Mouse (Mus musculus) embryonic facial prominence, embryonic 11.5 days (tissue): ENCODE measurements around the gene Trim54. TPM values are rescaled to one million over a fixed set of nuclear protein-coding genes. Genes with fewer than 3 reads are reported as not detected.

ENCODE experiments used
- ATAC-seq: fragments of 200-750 bp; cut with Nextera tagmentation; replicated peaks from 2 replicates; pipeline ENCODE4 v1.8.0; 2017; ENCODE audit warnings: low read depth; ENCODE audit not compliant: insufficient number of reproducible peaks, low FRiP score, low TSS enrichment
- DNase-seq: peaks from one replicate; pipeline ENCODE4 v3.0.0-alpha.2; 2015; ENCODE audit warnings: low spot score
- H3K27ac ChIP-seq: fragments of 300-500 bp; sonication (generic); replicated peaks from 2 replicates; pipeline ENCODE4 v1.5.1; 2014; ENCODE audit warnings: mild to moderate bottlenecking, low read depth, low read length, control low read depth
- H3K27me3 ChIP-seq: fragments of 300-500 bp; sonication (generic); 2 replicates; pipeline ENCODE4 v1.6.1; 2014; ENCODE audit warnings: mild to moderate bottlenecking, low read length, moderate library complexity, mixed read lengths; ENCODE audit not compliant: control insufficient read depth, insufficient read depth
- H3K36me3 ChIP-seq: fragments of 300-500 bp; sonication (generic); replicated peaks from 2 replicates; pipeline ENCODE4 v1.6.1; 2014; ENCODE audit warnings: low read depth, mild to moderate bottlenecking, low read length, moderate library complexity, mixed read lengths; ENCODE audit not compliant: control insufficient read depth, insufficient read depth
- H3K4me1 ChIP-seq: fragments of 300-500 bp; sonication (generic); 2 replicates; pipeline ENCODE4 v1.6.1; 2014; ENCODE audit warnings: low read length, mixed read lengths; ENCODE audit not compliant: control insufficient read depth, insufficient read depth
- H3K4me2 ChIP-seq: fragments of 300-500 bp; sonication (generic); 2 replicates; pipeline ENCODE4 v1.6.1; 2014; ENCODE audit warnings: low read depth, mild to moderate bottlenecking, control low read depth, low read length, moderate library complexity
- H3K4me3 ChIP-seq: fragments of 300-500 bp; sonication (generic); 2 replicates; pipeline ENCODE4 v1.5.1; 2014; ENCODE audit warnings: low read depth, low read length, control low read depth
- H3K9ac ChIP-seq: fragments of 300-500 bp; sonication (generic); replicated peaks from 2 replicates; pipeline ENCODE4 v1.6.1; 2014; ENCODE audit warnings: mild to moderate bottlenecking, control low read depth, low read length
- H3K9me3 ChIP-seq: fragments of 300-500 bp; sonication (generic); replicated peaks from 2 replicates; pipeline ENCODE4 v1.6.1; 2016; ENCODE audit warnings: mild to moderate bottlenecking, low read length, inconsistent platforms, mixed read lengths; ENCODE audit not compliant: control insufficient read depth
- WGBS: fragments of 180-500 bp; shearing (Covaris S2); extraction: QIAGEN DNeasy Blood & Tissue Kit; methylation state at CpG from one replicate; pipeline ENCODE4 v1.1.7; 2014; 5-methylcytosine and 5-hydroxymethylcytosine counted together
- polyA plus RNA-seq: library from polyadenylated mRNA; unstranded; fragments of >200 nt; fragmentation: Nextera tagmentation; extraction: Ambion mirVana; gene quantifications from 2 replicates; pipeline ENCODE4 v1.2.1, GENCODE M21; 2014

The Trim54 gene
- not detected in 2 replicates for polyA plus RNA-seq

DNA sequence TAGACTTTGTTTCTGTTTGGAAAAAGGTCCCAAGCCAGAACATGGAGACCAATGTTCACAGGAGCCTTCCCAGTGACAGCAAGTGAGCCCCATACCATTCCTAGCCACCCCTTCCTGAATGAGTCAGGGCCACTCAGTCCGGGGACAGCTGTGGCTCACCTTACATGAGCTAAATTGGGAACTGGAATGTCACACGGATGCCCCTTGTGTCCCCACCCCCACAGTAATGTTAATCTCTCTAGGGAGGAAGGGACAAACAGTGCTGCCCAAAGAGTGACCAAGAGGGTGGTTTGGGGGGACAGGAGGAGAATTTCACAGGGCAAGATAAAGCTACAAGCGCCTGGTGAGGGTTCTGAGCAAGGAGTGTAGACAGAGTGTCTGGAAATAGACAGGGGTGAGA lies at the start of gene Trim54:
Trim54 (plus strand) TSS at position 359 of the 400 bp plus-strand sequence.
- Histone ChIP-seq H3K36me3 (no peaks in the 10 kb centered on the region), H3K4me3 (no peak within 1 kb of the TSS), H3K27me3 (no peaks in the 10 kb centered on the region), H3K4me1 (no peaks in the 10 kb centered on the region), H3K4me2 (no peak within 1 kb of the TSS), H3K27ac (no peak within 1 kb of the TSS), H3K9me3 (no peaks in the 10 kb centered on the region), H3K9ac (no peak within 1 kb of the TSS)
- WGBS, result 42% methylated on average over 3 of the region's 3 CpGs
- no peak for ATAC-seq
- DNase-seq, result no peak

DNA sequence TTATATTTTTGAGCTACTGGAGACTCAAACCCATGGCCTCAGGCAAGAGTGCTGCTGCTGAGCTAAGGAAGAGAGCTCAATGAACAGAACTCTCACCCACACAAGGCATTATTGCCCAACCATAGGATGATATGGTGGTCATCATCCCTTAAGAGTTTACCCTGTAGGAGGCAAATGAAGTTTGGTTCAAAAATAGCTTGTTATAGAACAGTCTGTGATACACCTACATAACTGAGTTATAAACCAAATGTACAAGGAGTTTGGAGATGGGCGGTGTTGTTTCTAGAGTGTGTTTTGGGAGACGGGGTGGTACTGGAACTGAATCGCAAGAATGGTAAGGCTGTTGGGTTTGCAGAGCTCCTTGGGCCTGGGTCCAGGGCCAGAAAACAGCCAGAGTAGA lies 46.7 kb upstream of the Trim54 start:
- WGBS, result 91% methylated on average over 3 of the region's 3 CpGs
- Histone ChIP-seq H3K36me3 (peaks cover 14% of the 10 kb centered on the region), H3K4me2 (no peak overlapping the region), H3K27me3 (no peaks in the 10 kb centered on the region), H3K4me3 (no peak overlapping the region), H3K4me1 (no peaks in the 10 kb centered on the region), H3K27ac (no peak overlapping the region), H3K9ac (no peak overlapping the region), H3K9me3 (no peaks in the 10 kb centered on the region)
- ATAC-seq (no peak), DNase-seq (no peak)

DNA sequence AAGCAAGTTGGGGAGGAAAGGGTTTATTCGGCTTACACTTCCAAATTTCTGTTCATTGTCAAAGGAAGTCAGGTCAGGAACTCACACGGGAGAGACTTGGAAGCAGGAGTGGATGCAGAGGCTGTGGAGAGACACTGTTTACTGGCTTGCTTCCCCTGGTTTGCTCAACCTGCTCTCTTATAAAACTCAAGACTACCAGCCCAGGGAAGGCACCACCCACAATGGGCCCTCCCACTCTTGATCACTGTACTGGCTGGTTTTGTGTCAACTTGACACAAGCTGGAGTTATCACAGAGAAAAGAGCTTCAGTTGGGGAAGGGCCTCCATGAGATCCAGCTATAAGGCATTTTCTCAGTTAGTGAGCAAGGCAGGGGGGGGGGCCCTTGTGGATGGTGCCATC lies 45.5 kb upstream of the Trim54 start:
- Histone ChIP-seq H3K9ac (no peak overlapping the region), H3K4me2 (no peak overlapping the region), H3K4me3 (no peak overlapping the region), H3K9me3 (no peaks in the 10 kb centered on the region), H3K27me3 (no peaks in the 10 kb centered on the region), H3K4me1 (no peaks in the 10 kb centered on the region), H3K36me3 (peaks cover 19% of the 10 kb centered on the region), H3K27ac (no peak overlapping the region)
- WGBS, result 83% methylated on average over 2 of the region's 2 CpGs
- DNase-seq (no peak), ATAC-seq (no peak)

- Histone ChIP-seq H3K36me3 (peaks cover 20% of the 10 kb centered on the region), H3K4me2 (no peak overlapping the region), H3K27me3 (no peaks in the 10 kb centered on the region), H3K4me1 (no peaks in the 10 kb centered on the region), H3K9ac (no peak overlapping the region), H3K4me3 (no peak overlapping the region), H3K9me3 (no peaks in the 10 kb centered on the region), H3K27ac (no peak overlapping the region)
- 96% methylated on average over 11 of the region's 11 CpGs for WGBS
- no peak for ATAC-seq
- no peak for DNase-seq
These were observed 44.7 kb upstream of the Trim54 start for GRCm38 (mm10) chr5:31071821-31072220.

DNA sequence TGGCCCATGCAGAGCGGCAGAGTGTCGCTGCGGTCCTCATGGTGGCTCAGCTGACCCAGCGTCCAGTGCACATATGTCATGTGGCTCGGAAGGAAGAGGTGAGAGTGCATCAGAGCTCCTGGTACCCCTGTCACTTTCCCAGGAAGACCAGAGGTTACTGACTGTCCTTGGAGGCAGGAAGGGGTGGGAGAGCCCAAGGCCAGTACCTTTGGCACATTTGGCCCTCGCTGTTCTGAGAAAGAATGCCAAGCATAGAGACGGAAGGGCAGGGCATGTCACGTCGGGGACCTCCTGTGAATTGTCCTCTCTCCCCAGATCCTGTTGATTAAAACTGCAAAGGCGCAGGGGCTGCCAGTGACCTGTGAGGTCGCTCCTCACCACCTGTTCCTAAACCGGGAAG lies 43.3 kb upstream of the Trim54 start:
- Histone ChIP-seq H3K4me1 (no peaks in the 10 kb centered on the region), H3K27ac (no peak overlapping the region), H3K27me3 (no peaks in the 10 kb centered on the region), H3K9me3 (no peaks in the 10 kb centered on the region), H3K36me3 (peaks cover 23% of the 10 kb centered on the region), H3K4me2 (no peak overlapping the region), H3K4me3 (no peak overlapping the region), H3K9ac (no peak overlapping the region)
- ATAC-seq, result no peak
- no peak for DNase-seq
- WGBS, result 90% methylated on average over 12 of the region's 12 CpGs

DNA sequence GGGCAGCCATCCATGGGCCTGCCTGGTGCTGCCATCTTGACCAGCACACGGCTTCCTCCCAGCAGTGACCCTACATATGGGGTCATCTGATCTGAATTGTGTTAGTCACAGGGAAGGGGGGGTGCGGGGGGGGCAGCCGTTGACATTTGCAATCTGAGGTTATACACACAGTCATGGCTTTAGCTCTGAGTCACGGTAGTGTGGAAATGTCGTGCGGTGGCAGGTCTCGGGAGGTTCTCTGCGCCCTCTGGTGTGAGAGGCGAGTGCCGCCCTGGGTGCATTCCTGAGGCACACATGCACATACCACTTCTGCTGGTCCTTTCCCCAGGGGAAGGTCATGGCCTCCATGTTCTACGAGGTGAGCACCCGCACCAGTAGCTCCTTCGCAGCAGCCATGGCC lies 40.2 kb upstream of the Trim54 start:
- H3K4me3 ChIP-seq, result no peak overlapping the region
- no peak overlapping the region for H3K9ac ChIP-seq
- no peak overlapping the region for H3K4me2 ChIP-seq
- H3K27me3 ChIP-seq, result no peaks in the 10 kb centered on the region
- H3K27ac ChIP-seq, result no peak overlapping the region
- no peak for DNase-seq
- peaks cover 16% of the 10 kb centered on the region for H3K36me3 ChIP-seq
- H3K9me3 ChIP-seq, result no peaks in the 10 kb centered on the region
- no peak for ATAC-seq
- WGBS, result 81% methylated on average over 13 of the region's 13 CpGs
- H3K4me1 ChIP-seq, result no peaks in the 10 kb centered on the region

- 74% methylated on average over 13 of the region's 13 CpGs for WGBS
- Histone ChIP-seq H3K4me3 (no peak overlapping the region), H3K4me1 (no peaks in the 10 kb centered on the region), H3K4me2 (no peak overlapping the region), H3K9ac (no peak overlapping the region), H3K9me3 (no peaks in the 10 kb centered on the region), H3K27ac (no peak overlapping the region), H3K36me3 (peaks cover 10% of the 10 kb centered on the region), H3K27me3 (no peaks in the 10 kb centered on the region)
- no peak for ATAC-seq
- no peak for DNase-seq
These were observed 36.3 kb upstream of the Trim54 start for GRCm38 (mm10) chr5:31080059-31080794.

- WGBS, result 74% methylated on average over 3 of the region's 3 CpGs
- Histone ChIP-seq H3K4me1 (no peaks in the 10 kb centered on the region), H3K4me3 (no peak overlapping the region), H3K9ac (no peak overlapping the region), H3K27ac (no peak overlapping the region), H3K4me2 (no peak overlapping the region), H3K27me3 (no peaks in the 10 kb centered on the region), H3K36me3 (peaks cover 7% of the 10 kb centered on the region), H3K9me3 (no peaks in the 10 kb centered on the region)
- DNase-seq (no peak), ATAC-seq (no peak)
These were observed 35.7 kb upstream of the Trim54 start for GRCm38 (mm10) chr5:31080795-31081164.
